Mouse (Mus musculus): Measurements from ENCODE around the gene Limch1. TPM values are rescaled to one million over a fixed set of nuclear protein-coding genes. Genes with fewer than 3 reads are reported as not detected.

Gene Limch1
- total RNA-seq, 2 experiments from 2014 or later: 69.5 to 100 TPM

DNA sequence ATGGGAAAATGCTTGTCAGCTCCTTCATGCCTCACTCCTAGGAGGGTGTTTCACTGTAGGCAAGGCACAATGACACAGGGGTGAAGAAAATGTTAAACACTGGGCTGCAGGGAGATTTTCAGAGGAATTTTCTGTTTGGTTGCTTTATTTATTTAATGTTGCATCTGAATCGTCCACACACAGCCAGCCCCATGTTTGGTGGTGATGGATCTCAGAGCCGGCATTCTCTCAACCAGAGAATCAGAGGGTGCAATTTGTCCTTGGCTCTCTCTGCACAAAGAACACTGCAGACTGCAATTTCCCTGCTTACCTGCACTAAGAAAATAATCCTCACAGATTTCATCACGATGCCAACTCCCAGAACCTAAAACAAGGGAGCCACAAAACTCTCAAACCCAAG is 357.4 kb downstream of the Limch1 start:
- no peak for DNase-seq

DNA sequence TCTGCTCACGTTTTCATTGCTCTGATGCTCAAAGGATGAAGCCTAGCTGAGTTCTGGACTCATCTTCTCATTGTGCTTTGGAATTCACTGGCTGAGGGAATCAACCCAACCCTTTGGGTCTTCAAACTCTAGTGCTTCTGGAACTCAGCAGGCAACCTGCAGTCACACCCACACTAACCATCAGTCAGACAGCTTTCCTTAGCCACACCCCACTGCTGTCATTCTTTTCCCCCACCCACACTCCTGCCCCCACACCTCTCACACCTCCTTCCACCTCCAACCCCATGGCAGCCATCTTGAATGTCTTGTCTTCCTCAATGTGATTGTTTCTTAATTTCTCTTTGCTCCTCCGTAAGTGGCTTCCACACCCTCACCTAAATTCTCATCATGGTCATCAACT is 360.6 kb downstream of the Limch1 start:
- no peak for DNase-seq

Small RNAs within 50 kb of the gene (microRNA-seq; reads per million reads assigned to microRNA genes)
- not detected for gene Gm23841

Other genes with a start within 250 kb of the Limch1 start
- 10 to 100 TPM; 47.3 to 60.3 TPM for gene Apbb2, start 127.0 kb upstream of the Limch1 start, total RNA-seq (2021)
- gene Uchl1, start 69.7 kb upstream of the Limch1 start, total RNA-seq (2021): 100 to 1,000 TPM; 115 to 159 TPM

All from adrenal gland, postnatal 10 days (tissue).